Mouse (Mus musculus): Measurements from ENCODE around the gene Wnt7a.

Wnt7a gene

GRCm38 (mm10) chr6:91345091-91345490, 66.1 kb downstream of the Wnt7a start:
- no peak for DNase-seq (ENCODE audit: low spot score in 2 of 2)

DNA sequence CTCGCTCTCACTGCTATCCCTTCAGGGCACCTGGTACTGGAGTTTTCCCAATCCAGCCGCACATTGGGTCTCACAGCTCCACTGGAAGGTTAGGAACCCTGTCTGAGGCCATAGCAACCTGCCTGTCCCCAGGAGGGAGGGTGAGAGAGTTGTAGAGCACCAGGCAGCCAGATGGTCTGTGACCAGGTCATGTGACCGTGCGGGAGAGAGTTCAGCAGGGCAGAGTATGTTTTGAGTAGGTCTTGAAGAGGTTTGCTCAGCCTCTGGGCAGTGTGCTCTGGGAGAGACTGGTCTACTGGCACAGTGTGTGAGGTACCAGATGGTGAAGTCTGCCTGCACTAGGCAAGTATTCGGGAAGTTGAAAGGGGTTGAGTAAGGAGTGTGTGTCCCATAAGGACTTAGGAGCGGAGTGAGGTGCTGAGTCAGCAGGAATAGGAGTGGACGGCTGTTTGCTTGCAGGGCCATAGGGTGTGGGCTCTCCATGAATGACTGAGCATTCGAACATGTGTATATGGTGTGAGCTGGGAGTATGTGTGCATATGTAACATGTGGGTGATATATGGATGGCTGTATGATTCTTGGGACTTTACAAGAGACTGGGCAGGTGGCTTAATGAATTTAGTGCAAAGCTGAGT, 71.4 kb downstream of the Wnt7a start:
- no peak for DNase-seq (ENCODE audit: low spot score in 2 of 2)

DNA sequence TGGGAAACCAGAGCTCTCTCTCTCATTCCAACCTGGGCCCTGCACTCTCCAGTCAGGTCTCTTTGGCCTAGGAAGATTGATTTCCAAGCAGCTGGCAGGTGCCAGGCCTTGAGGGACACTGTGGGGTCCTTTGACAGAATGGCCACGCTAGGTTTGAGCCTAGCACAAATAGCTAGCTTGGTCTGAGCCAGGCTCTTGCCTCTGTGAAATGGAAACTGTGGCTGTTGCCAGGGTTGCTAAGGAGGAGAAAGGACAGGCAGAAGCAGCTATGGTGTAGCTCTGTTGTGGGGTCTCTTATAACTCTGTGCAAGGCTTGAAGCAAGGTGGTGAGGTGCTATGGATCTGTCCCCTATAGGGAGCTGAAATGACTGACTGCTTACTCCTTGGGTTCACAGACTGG, 75.7 kb downstream of the Wnt7a start:
- DNase-seq (ENCODE audit: low spot score in 2 of 2), result no peak

DNA sequence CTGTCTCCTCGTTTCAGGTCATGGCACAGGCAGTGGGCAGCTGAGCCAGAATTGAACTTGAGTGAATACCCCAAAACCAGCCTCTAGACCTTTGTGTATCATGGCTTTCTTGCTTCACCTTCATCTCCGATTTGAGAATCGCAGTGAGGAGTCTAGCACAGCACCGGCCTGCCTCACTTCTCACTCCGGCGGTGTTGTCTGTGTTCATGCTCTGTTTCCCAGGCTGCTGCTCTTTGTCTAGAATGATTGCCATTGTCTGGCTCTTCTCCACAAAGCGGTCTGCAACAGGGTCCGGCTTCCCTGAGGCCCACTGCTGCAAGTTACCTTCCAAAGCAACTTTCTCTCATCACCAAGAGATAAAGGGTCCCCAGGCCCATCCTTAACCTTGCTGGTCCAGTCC, 79.3 kb downstream of the Wnt7a start:
- no peak for DNase-seq (ENCODE audit: low spot score in 2 of 2)

- DNase-seq (ENCODE audit: low spot score in 2 of 2), result no peak
Measured at GRCm38 (mm10) chr6:91325556-91325955, 85.6 kb downstream of the Wnt7a start.

DNA sequence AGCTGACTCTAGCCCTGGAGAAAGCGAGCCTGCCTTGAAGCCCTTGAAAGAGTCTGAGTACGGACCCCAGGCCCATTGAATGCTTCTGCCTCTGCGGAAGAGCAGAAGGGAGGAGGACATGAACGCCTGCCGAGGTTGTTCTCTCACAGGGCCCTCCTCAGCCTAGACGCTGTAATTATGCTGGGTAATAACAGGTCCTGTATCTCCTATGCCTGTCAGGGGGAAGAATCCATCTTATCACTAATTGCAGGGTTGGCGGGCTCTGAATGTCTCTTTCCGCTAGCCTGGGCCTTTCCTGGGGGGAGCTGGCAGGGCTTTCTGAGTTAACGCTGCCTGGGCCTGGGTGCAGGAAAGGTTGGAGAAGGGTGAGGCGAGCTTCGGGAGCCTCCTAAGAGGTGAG, 86.4 kb downstream of the Wnt7a start:
- no peak for DNase-seq (ENCODE audit: low spot score in 2 of 2)

DNA sequence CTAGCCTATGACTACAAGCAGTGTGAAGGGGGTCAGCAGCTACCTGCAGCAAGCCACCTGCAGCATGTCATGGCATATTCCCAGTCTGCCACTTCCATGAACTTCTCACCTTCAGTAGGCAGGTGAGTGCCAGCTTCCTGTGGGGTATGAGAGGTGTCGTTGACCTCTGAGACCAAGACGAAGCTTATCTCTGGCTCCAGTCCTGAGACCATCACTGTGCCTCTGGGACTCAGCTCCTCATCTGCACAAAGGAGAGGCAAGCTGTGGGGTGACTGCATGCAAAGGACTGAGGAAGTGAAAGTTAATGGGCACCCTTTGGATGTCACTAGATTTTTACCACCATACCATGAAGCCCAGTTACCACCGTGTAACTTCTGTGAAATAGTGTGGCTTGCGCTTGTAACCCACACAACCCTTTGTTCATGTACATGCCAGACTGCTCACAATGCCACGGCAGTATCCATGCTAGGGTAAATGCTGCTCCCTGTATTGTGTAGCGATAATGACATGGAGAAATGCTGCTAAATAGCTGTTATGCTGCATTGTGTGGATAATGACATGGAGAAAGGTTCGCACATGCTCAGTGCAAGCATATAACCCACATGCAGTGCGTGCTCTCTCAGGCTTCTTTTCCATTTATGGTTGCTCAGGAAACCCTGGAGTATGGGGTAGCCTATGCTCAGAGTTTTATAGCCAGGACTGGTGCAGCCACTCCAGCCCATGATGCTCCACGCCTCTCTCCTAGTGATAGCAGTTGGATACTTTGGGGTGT, 89.0 kb downstream of the Wnt7a start:
- no peak for DNase-seq (ENCODE audit: low spot score in 2 of 2)
